Mouse (Mus musculus): Measurements from ENCODE around the gene Hist1h2ba. TPM values are rescaled to one million over a fixed set of nuclear protein-coding genes. Genes with fewer than 3 reads are reported as not detected.

Gene Hist1h2ba
- total RNA-seq (2017), result not detected in 2 replicates

GRCm38 (mm10) chr13:23933421-23934210, at the start of gene Hist1h2ba:
Gene Hist1h2ba (minus strand): TSS chr13:23934156.
- no peak for ATAC-seq (replicated peaks in 1 of 2; ENCODE audit: insufficient read depth in 1 of 2, low FRiP score in 2 of 2, low TSS enrichment in 1 of 2, low read depth in 1 of 2, poor library complexity in 2 of 2, severe bottlenecking in 2 of 2)

DNA sequence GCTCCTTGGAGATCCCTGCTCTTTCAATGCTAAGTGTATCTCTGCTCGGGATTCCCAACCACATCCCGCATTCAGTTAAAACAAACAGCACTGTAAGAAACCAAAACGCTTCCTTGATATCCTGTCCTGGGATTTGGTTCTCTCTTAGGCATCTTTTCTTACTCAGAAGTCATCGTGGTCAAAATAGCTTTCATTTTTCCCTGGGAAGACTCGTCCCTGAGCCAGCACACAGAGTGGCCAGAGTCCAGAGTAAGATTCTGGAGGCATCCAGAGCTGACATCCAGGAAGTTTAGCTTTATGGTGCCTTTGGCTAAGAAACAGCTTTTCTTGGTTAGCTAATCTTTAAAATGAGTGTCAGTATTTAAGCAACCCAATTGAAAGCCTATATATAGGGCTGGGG, 38.3 kb upstream of the Hist1h2ba start:
- no peak for ATAC-seq (replicated peaks in 1 of 2; ENCODE audit: insufficient read depth in 1 of 2, low FRiP score in 2 of 2, low TSS enrichment in 1 of 2, low read depth in 1 of 2, poor library complexity in 2 of 2, severe bottlenecking in 2 of 2)

- ATAC-seq (replicated peaks in 1 of 2; ENCODE audit: insufficient read depth in 1 of 2, low FRiP score in 2 of 2, low TSS enrichment in 1 of 2, low read depth in 1 of 2, poor library complexity in 2 of 2, severe bottlenecking in 2 of 2), result no peak
Measured at GRCm38 (mm10) chr13:23971870-23972269, 37.9 kb upstream of the Hist1h2ba start.

DNA sequence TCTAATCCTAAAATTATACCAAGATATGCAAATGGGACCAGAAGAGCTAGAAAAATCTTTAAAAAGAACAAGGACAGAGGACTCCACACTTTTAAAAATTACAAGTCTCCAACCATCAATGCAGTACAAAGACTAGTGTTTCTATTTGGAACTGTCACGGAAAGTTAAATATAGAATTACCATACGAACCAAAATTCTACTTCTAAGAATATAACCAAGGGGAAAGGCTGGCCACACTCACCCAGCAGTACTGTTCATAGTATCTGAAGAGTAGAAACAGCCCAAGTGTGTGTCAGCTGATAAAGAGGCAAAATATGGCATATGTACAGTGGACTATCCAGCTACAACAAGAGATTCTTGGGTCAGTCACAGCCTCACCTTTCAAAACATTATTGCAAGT, 31.0 kb upstream of the Hist1h2ba start:
- ATAC-seq (replicated peaks in 1 of 2; ENCODE audit: insufficient read depth in 1 of 2, low FRiP score in 2 of 2, low TSS enrichment in 1 of 2, low read depth in 1 of 2, poor library complexity in 2 of 2, severe bottlenecking in 2 of 2), result no peak

DNA sequence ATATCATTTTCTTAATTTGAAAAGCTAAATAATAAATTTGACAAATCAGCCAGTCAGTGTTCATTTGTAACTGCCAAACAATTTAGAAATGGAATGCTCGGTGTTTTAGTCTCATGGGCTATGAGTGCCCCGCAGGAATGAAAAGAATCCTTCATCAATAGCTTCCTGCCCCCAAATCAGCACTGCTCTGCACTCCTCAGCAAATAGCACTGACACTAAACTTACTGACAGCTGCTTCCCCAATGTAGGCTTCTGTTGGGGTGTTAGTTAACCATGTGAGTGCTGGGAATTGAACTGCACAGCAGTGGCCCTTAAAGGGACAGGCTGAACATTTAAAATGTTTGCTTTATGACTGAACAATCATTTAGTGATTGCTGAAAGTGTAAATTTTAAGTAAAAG, 25.8 kb upstream of the Hist1h2ba start:
- no peak for ATAC-seq (replicated peaks in 1 of 2; ENCODE audit: insufficient read depth in 1 of 2, low FRiP score in 2 of 2, low TSS enrichment in 1 of 2, low read depth in 1 of 2, poor library complexity in 2 of 2, severe bottlenecking in 2 of 2)

DNA sequence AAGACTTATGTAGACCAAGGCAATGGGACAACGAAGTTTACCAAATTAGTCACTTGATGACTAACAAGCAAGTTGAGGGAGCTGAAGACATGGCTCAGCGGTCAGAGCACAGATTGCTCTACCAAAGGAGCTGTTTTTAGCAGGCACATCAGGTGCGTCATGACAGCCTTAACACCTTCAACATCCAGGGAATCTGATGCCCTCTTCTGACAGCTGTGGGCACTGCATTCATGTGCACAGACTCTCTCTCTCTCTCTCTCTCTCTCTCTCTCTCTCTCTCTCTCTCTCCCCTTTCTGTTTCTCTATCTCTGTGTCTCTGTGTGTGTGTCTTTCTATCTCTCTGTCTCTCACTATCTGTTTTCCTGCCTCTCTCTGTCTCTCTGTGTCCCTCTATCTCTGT, 17.0 kb upstream of the Hist1h2ba start:
- ATAC-seq (replicated peaks in 1 of 2; ENCODE audit: insufficient read depth in 1 of 2, low FRiP score in 2 of 2, low TSS enrichment in 1 of 2, low read depth in 1 of 2, poor library complexity in 2 of 2, severe bottlenecking in 2 of 2), result 0 out of 4 replicates have a peak, but pooled peaks of 1 of the 2 experiments have one; percentile 37

GRCm38 (mm10) chr13:23949484-23950246, 15.7 kb upstream of the Hist1h2ba start:
- no peak for ATAC-seq (replicated peaks in 1 of 2; ENCODE audit: insufficient read depth in 1 of 2, low FRiP score in 2 of 2, low TSS enrichment in 1 of 2, low read depth in 1 of 2, poor library complexity in 2 of 2, severe bottlenecking in 2 of 2)

DNA sequence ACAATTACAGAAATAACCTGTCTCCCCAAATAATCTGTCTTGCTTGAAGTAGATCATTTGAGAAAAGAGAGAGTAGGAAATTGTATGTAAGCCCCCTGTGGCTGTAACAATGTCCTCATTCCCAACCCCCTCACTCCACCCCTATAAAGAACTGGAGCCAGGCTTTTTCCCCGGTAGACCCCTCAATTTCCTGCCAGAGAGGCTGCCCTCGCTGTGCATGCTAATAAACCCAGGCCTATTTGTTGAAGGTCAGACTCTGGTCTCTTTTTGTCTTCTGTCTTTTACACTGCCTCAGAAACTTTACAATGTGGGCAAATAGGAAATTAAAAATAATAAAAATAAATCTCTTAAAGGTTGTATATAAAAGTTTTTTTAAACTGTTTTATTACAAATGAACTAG, 12.3 kb upstream of the Hist1h2ba start:
- no peak for ATAC-seq (replicated peaks in 1 of 2; ENCODE audit: insufficient read depth in 1 of 2, low FRiP score in 2 of 2, low TSS enrichment in 1 of 2, low read depth in 1 of 2, poor library complexity in 2 of 2, severe bottlenecking in 2 of 2)

DNA sequence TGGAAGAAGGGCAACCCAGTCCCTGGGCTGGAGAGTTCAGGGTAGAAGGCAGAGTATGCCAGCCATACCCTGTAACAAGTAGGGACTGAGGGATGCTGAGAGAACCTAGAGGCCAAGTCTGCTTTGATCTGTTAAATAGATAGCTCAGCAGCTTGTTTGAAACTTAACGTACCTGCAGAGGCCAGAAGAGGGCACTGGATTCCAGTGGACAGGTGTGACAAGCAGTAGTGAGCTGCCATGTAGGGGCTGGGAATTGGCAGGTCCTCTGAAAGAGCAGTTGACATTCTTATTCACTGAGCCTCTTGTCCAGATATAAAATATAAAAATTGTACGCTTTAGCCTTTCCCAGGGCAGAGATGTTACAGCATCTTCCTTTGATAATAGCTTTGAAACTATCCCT, 8.9 kb upstream of the Hist1h2ba start:
- no peak for ATAC-seq (replicated peaks in 1 of 2; ENCODE audit: insufficient read depth in 1 of 2, low FRiP score in 2 of 2, low TSS enrichment in 1 of 2, low read depth in 1 of 2, poor library complexity in 2 of 2, severe bottlenecking in 2 of 2)

DNA sequence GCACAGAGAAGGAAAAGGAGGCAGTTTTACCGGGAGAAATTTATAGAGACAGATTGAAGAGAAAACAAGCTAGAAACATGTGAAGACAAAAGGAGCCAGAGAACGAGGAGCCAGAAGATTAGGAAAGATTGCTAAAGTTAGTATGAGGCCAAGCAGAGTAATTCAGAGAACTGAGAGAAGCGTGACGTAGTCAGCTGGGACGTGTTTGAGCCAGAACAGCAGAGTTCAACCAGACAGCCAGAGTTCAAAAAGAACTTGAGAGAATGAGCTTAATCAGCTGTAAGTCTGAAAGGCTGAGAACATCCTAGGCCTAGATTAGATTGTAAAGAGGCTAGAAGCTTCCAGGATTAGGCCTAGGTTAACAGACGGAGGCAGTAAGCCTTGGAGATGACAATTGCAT, 6.3 kb upstream of the Hist1h2ba start:
- no peak for ATAC-seq (replicated peaks in 1 of 2; ENCODE audit: insufficient read depth in 1 of 2, low FRiP score in 2 of 2, low TSS enrichment in 1 of 2, low read depth in 1 of 2, poor library complexity in 2 of 2, severe bottlenecking in 2 of 2)

GRCm38 (mm10) chr13:23938699-23939098, 4.7 kb upstream of the Hist1h2ba start:
- no peak for ATAC-seq (replicated peaks in 1 of 2; ENCODE audit: insufficient read depth in 1 of 2, low FRiP score in 2 of 2, low TSS enrichment in 1 of 2, low read depth in 1 of 2, poor library complexity in 2 of 2, severe bottlenecking in 2 of 2)

DNA sequence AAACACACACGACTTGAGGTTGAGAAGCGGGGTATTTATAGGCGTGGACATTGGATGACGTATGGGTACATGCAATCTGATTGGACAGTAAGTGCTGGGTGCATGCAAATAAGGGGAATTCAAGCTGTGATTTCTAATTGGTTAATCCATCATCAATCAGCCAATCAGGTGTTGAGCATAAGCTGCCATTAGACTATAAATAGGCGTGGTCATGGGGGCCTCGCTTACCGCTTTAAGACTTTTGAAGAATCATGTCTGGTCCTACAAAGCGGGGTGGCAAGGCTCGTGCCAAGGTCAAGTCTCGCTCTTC, 210 bp upstream of the Hist1h2ba start, which contains the start of gene Hist1h2aa:
Gene Hist1h2aa (plus strand): TSS at position 252 of the 310 bp plus-strand sequence.
- no peak for ATAC-seq (replicated peaks in 1 of 2; ENCODE audit: insufficient read depth in 1 of 2, low FRiP score in 2 of 2, low TSS enrichment in 1 of 2, low read depth in 1 of 2, poor library complexity in 2 of 2, severe bottlenecking in 2 of 2)

DNA sequence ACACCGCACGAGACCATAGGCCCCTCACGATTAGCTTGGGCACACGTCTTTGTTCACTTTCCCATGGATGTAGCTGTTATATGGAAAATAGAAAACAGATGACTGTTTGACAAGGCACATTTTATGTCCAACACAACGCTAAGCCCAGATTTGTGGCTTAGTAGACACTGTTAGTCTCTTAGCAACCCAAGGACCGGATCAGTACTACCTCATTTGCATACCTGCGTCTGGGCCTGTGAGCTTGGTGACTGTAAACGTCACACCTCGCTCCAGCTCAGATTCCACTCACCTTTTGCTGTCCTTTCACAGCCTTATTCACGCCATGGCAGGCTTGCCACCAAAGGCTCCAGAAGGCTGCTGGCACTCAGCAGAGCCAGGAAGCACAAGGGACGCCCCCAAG, 3.1 kb downstream of the Hist1h2ba start:
- ATAC-seq (replicated peaks in 1 of 2; ENCODE audit: insufficient read depth in 1 of 2, low FRiP score in 2 of 2, low TSS enrichment in 1 of 2, low read depth in 1 of 2, poor library complexity in 2 of 2, severe bottlenecking in 2 of 2), result no peak

GRCm38 (mm10) chr13:23930461-23930860, 3.5 kb downstream of the Hist1h2ba start:
- ATAC-seq (replicated peaks in 1 of 2; ENCODE audit: insufficient read depth in 1 of 2, low FRiP score in 2 of 2, low TSS enrichment in 1 of 2, low read depth in 1 of 2, poor library complexity in 2 of 2, severe bottlenecking in 2 of 2), result no peak

GRCm38 (mm10) chr13:23928637-23929036, 5.3 kb downstream of the Hist1h2ba start:
- ATAC-seq (replicated peaks in 1 of 2; ENCODE audit: insufficient read depth in 1 of 2, low FRiP score in 2 of 2, low TSS enrichment in 1 of 2, low read depth in 1 of 2, poor library complexity in 2 of 2, severe bottlenecking in 2 of 2), result no peak

- ATAC-seq (replicated peaks in 1 of 2; ENCODE audit: insufficient read depth in 1 of 2, low FRiP score in 2 of 2, low TSS enrichment in 1 of 2, low read depth in 1 of 2, poor library complexity in 2 of 2, severe bottlenecking in 2 of 2), result no peak
Measured at GRCm38 (mm10) chr13:23925792-23926191, 8.2 kb downstream of the Hist1h2ba start.

- no peak for ATAC-seq (replicated peaks in 1 of 2; ENCODE audit: insufficient read depth in 1 of 2, low FRiP score in 2 of 2, low TSS enrichment in 1 of 2, low read depth in 1 of 2, poor library complexity in 2 of 2, severe bottlenecking in 2 of 2)
Measured at GRCm38 (mm10) chr13:23917674-23918073, 16.3 kb downstream of the Hist1h2ba start.

DNA sequence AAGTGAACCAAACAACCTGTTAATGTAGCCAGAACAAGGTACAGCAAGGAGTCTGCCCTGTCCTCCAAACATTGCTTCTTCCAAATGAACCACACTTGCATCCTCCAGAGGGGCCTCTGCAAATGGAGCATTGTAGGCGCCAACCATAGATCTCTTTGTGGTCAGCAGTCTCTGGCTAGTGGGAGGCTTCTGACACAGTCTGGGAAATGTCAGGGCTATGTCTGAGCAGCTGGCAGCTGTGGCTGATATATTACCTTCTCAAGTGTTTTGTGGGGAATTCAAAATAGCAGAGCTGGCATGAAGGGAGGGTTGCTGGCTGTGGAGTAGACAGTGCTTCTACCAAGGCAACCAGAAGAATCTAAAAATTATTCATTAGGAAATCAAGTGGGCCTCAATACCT, 17.8 kb downstream of the Hist1h2ba start:
- peak; percentile 27 to 57; a peak in 2 of 4 replicates for ATAC-seq (replicated peaks in 1 of 2; ENCODE audit: insufficient read depth in 1 of 2, low FRiP score in 2 of 2, low TSS enrichment in 1 of 2, low read depth in 1 of 2, poor library complexity in 2 of 2, severe bottlenecking in 2 of 2)
